Mouse (Mus musculus): ENCODE data around the gene Gm12248. TPM values are rescaled to one million over a fixed set of nuclear protein-coding genes. Genes with fewer than 3 reads are reported as not detected.

Gm12248 gene
- polyA plus RNA-seq, 1 experiment from 2014 or later = not detected

GRCm38 (mm10) chr11:58029869-58030268 is 63.1 kb downstream of the Gm12248 start:
- H3K9ac ChIP-seq (ENCODE audit: low read length) = no peak overlapping the region
- H3K9me3 ChIP-seq (ENCODE audit: control insufficient read depth, low read length) = no peaks in the 10 kb centered on the region
- no peaks in the 10 kb centered on the region for H3K27me3 ChIP-seq (ENCODE audit: control insufficient read depth, insufficient read depth, low read length)
- ATAC-seq (ENCODE audit: insufficient number of reproducible peaks, insufficient read depth, low FRiP score, low read depth) = no peak
- H3K36me3 ChIP-seq (ENCODE audit: control insufficient read depth, insufficient read depth, low read length) = no peaks in the 10 kb centered on the region
- WGBS = 84% methylated on average over 2 of the region's 2 CpGs
- H3K4me2 ChIP-seq (ENCODE audit: low read length) = no peak overlapping the region
- H3K4me3 ChIP-seq (ENCODE audit: control insufficient read depth in 1 of 2, insufficient read depth in 1 of 2, low read depth in 1 of 2, low read length in 2 of 2) = no peak overlapping the region
- H3K27ac ChIP-seq (replicated peaks in 1 of 2; ENCODE audit: control insufficient read depth in 1 of 2, insufficient read depth in 1 of 2, low read depth in 2 of 2, low read length in 2 of 2) = no peak overlapping the region
- H3K4me1 ChIP-seq (ENCODE audit: control insufficient read depth in 2 of 2, insufficient read depth in 2 of 2, low read length in 2 of 2) = peaks cover 20 to 58% of the 10 kb centered on the region in 2 experiments

GRCm38 (mm10) chr11:58028981-58029380 is 64.0 kb downstream of the Gm12248 start:
- H3K4me2 ChIP-seq (ENCODE audit: low read length) = no peak overlapping the region
- H3K4me3 ChIP-seq (ENCODE audit: control insufficient read depth in 1 of 2, insufficient read depth in 1 of 2, low read depth in 1 of 2, low read length in 2 of 2) = no peak overlapping the region
- WGBS = 88% methylated on average over 1 of the region's 1 CpGs
- H3K9me3 ChIP-seq (ENCODE audit: control insufficient read depth, low read length) = no peaks in the 10 kb centered on the region
- no peak overlapping the region for H3K27ac ChIP-seq (replicated peaks in 1 of 2; ENCODE audit: control insufficient read depth in 1 of 2, insufficient read depth in 1 of 2, low read depth in 2 of 2, low read length in 2 of 2)
- no peaks in the 10 kb centered on the region for H3K36me3 ChIP-seq (ENCODE audit: control insufficient read depth, insufficient read depth, low read length)
- H3K27me3 ChIP-seq (ENCODE audit: control insufficient read depth, insufficient read depth, low read length) = no peaks in the 10 kb centered on the region
- H3K9ac ChIP-seq (ENCODE audit: low read length) = no peak overlapping the region
- peaks cover 22 to 59% of the 10 kb centered on the region in 2 experiments for H3K4me1 ChIP-seq (ENCODE audit: control insufficient read depth in 2 of 2, insufficient read depth in 2 of 2, low read length in 2 of 2)
- ATAC-seq (ENCODE audit: insufficient number of reproducible peaks, insufficient read depth, low FRiP score, low read depth) = no peak

GRCm38 (mm10) chr11:58026860-58027259 is 66.1 kb downstream of the Gm12248 start:
- 73% methylated on average over 1 of the region's 1 CpGs for WGBS
- Histone ChIP-seq H3K4me1 (ENCODE audit: control insufficient read depth in 2 of 2, insufficient read depth in 2 of 2, low read length in 2 of 2) (peaks cover 15 to 45% of the 10 kb centered on the region in 2 experiments), H3K4me3 (ENCODE audit: control insufficient read depth in 1 of 2, insufficient read depth in 1 of 2, low read depth in 1 of 2, low read length in 2 of 2) (no peak overlapping the region), H3K9me3 (ENCODE audit: control insufficient read depth, low read length) (no peaks in the 10 kb centered on the region), H3K36me3 (ENCODE audit: control insufficient read depth, insufficient read depth, low read length) (no peaks in the 10 kb centered on the region), H3K4me2 (ENCODE audit: low read length) (no peak overlapping the region), H3K9ac (ENCODE audit: low read length) (no peak overlapping the region), H3K27me3 (ENCODE audit: control insufficient read depth, insufficient read depth, low read length) (no peaks in the 10 kb centered on the region), H3K27ac (replicated peaks in 1 of 2; ENCODE audit: control insufficient read depth in 1 of 2, insufficient read depth in 1 of 2, low read depth in 2 of 2, low read length in 2 of 2) (no peak overlapping the region)
- no peak for ATAC-seq (ENCODE audit: insufficient number of reproducible peaks, insufficient read depth, low FRiP score, low read depth)

- Histone ChIP-seq H3K4me3 (ENCODE audit: control insufficient read depth in 1 of 2, insufficient read depth in 1 of 2, low read depth in 1 of 2, low read length in 2 of 2) (no peak overlapping the region), H3K36me3 (ENCODE audit: control insufficient read depth, insufficient read depth, low read length) (no peaks in the 10 kb centered on the region), H3K27me3 (ENCODE audit: control insufficient read depth, insufficient read depth, low read length) (no peaks in the 10 kb centered on the region), H3K4me1 (ENCODE audit: control insufficient read depth in 2 of 2, insufficient read depth in 2 of 2, low read length in 2 of 2) (peaks cover 15 to 45% of the 10 kb centered on the region in 2 experiments), H3K9ac (ENCODE audit: low read length) (no peak overlapping the region), H3K9me3 (ENCODE audit: control insufficient read depth, low read length) (no peaks in the 10 kb centered on the region), H3K4me2 (ENCODE audit: low read length) (no peak overlapping the region), H3K27ac (replicated peaks in 1 of 2; ENCODE audit: control insufficient read depth in 1 of 2, insufficient read depth in 1 of 2, low read depth in 2 of 2, low read length in 2 of 2) (no peak overlapping the region)
- 62% methylated on average over 3 of the region's 3 CpGs for WGBS
- ATAC-seq (ENCODE audit: insufficient number of reproducible peaks, insufficient read depth, low FRiP score, low read depth) = no peak
Measured at GRCm38 (mm10) chr11:58026337-58026736, 66.6 kb downstream of the Gm12248 start.

- Histone ChIP-seq H3K4me2 (ENCODE audit: low read length) (no peak overlapping the region), H3K9me3 (ENCODE audit: control insufficient read depth, low read length) (no peaks in the 10 kb centered on the region), H3K4me3 (ENCODE audit: control insufficient read depth in 1 of 2, insufficient read depth in 1 of 2, low read depth in 1 of 2, low read length in 2 of 2) (no peak overlapping the region), H3K27me3 (ENCODE audit: control insufficient read depth, insufficient read depth, low read length) (no peaks in the 10 kb centered on the region), H3K36me3 (ENCODE audit: control insufficient read depth, insufficient read depth, low read length) (no peaks in the 10 kb centered on the region), H3K4me1 (ENCODE audit: control insufficient read depth in 2 of 2, insufficient read depth in 2 of 2, low read length in 2 of 2) (peaks cover 15 to 45% of the 10 kb centered on the region in 2 experiments), H3K9ac (ENCODE audit: low read length) (no peak overlapping the region), H3K27ac (replicated peaks in 1 of 2; ENCODE audit: control insufficient read depth in 1 of 2, insufficient read depth in 1 of 2, low read depth in 2 of 2, low read length in 2 of 2) (no peak overlapping the region)
- 79% methylated on average over 4 of the region's 4 CpGs for WGBS
- no peak for ATAC-seq (ENCODE audit: insufficient number of reproducible peaks, insufficient read depth, low FRiP score, low read depth)
Measured at GRCm38 (mm10) chr11:58025881-58026280, 67.1 kb downstream of the Gm12248 start.

- Histone ChIP-seq H3K4me1 (ENCODE audit: control insufficient read depth in 2 of 2, insufficient read depth in 2 of 2, low read length in 2 of 2) (peaks cover 20 to 50% of the 10 kb centered on the region in 2 experiments), H3K36me3 (ENCODE audit: control insufficient read depth, insufficient read depth, low read length) (no peaks in the 10 kb centered on the region), H3K4me3 (ENCODE audit: control insufficient read depth in 1 of 2, insufficient read depth in 1 of 2, low read depth in 1 of 2, low read length in 2 of 2) (no peak overlapping the region), H3K9me3 (ENCODE audit: control insufficient read depth, low read length) (no peaks in the 10 kb centered on the region), H3K27ac (replicated peaks in 1 of 2; ENCODE audit: control insufficient read depth in 1 of 2, insufficient read depth in 1 of 2, low read depth in 2 of 2, low read length in 2 of 2) (no peak overlapping the region), H3K4me2 (ENCODE audit: low read length) (no peak overlapping the region), H3K9ac (ENCODE audit: low read length) (no peak overlapping the region), H3K27me3 (ENCODE audit: control insufficient read depth, insufficient read depth, low read length) (no peaks in the 10 kb centered on the region)
- 29% methylated on average over 2 of the region's 2 CpGs for WGBS
- ATAC-seq (ENCODE audit: insufficient number of reproducible peaks, insufficient read depth, low FRiP score, low read depth) = no peak
Measured at GRCm38 (mm10) chr11:58024671-58025070, 68.3 kb downstream of the Gm12248 start.

GRCm38 (mm10) chr11:58024271-58024670 is 68.7 kb downstream of the Gm12248 start:
- peaks cover 20 to 52% of the 10 kb centered on the region in 2 experiments for H3K4me1 ChIP-seq (ENCODE audit: control insufficient read depth in 2 of 2, insufficient read depth in 2 of 2, low read length in 2 of 2)
- H3K36me3 ChIP-seq (ENCODE audit: control insufficient read depth, insufficient read depth, low read length) = no peaks in the 10 kb centered on the region
- H3K9me3 ChIP-seq (ENCODE audit: control insufficient read depth, low read length) = no peaks in the 10 kb centered on the region
- H3K4me3 ChIP-seq (ENCODE audit: control insufficient read depth in 1 of 2, insufficient read depth in 1 of 2, low read depth in 1 of 2, low read length in 2 of 2) = no peak overlapping the region
- no peak overlapping the region for H3K4me2 ChIP-seq (ENCODE audit: low read length)
- no peaks in the 10 kb centered on the region for H3K27me3 ChIP-seq (ENCODE audit: control insufficient read depth, insufficient read depth, low read length)
- ATAC-seq (ENCODE audit: insufficient number of reproducible peaks, insufficient read depth, low FRiP score, low read depth) = no peak
- WGBS = 59% methylated on average over 1 of the region's 1 CpGs
- no peak overlapping the region for H3K9ac ChIP-seq (ENCODE audit: low read length)
- H3K27ac ChIP-seq (replicated peaks in 1 of 2; ENCODE audit: control insufficient read depth in 1 of 2, insufficient read depth in 1 of 2, low read depth in 2 of 2, low read length in 2 of 2) = no peak overlapping the region

GRCm38 (mm10) chr11:58021618-58022017 is 71.3 kb downstream of the Gm12248 start:
- H3K27ac ChIP-seq (replicated peaks in 1 of 2; ENCODE audit: control insufficient read depth in 1 of 2, insufficient read depth in 1 of 2, low read depth in 2 of 2, low read length in 2 of 2) = peak overlapping the region; percentile 41 to 45; a peak in 3 of 4 replicates
- no peaks in the 10 kb centered on the region for H3K36me3 ChIP-seq (ENCODE audit: control insufficient read depth, insufficient read depth, low read length)
- H3K4me3 ChIP-seq (ENCODE audit: control insufficient read depth in 1 of 2, insufficient read depth in 1 of 2, low read depth in 1 of 2, low read length in 2 of 2) = no peak overlapping the region
- H3K27me3 ChIP-seq (ENCODE audit: control insufficient read depth, insufficient read depth, low read length) = no peaks in the 10 kb centered on the region
- WGBS = 18% methylated on average over 2 of the region's 2 CpGs
- H3K9ac ChIP-seq (ENCODE audit: low read length) = no peak overlapping the region
- H3K4me1 ChIP-seq (ENCODE audit: control insufficient read depth in 2 of 2, insufficient read depth in 2 of 2, low read length in 2 of 2) = peaks cover 32 to 76% of the 10 kb centered on the region in 2 experiments
- no peak overlapping the region for H3K4me2 ChIP-seq (ENCODE audit: low read length)
- no peaks in the 10 kb centered on the region for H3K9me3 ChIP-seq (ENCODE audit: control insufficient read depth, low read length)
- ATAC-seq (ENCODE audit: insufficient number of reproducible peaks, insufficient read depth, low FRiP score, low read depth) = no peak
